Mouse (Mus musculus) lung, adult 2 months (tissue): ENCODE data around the gene Slc38a4.

Experiments
- CTCF ChIP-seq: fragments of 200-500 bp; IDR thresholded peaks from 2 replicates; pipeline ENCODE4 v1.5.1; 2011; ENCODE audit warnings: mild to moderate bottlenecking, low read length, control low read depth; ENCODE audit not compliant: insufficient read depth
- POLR2A ChIP-seq: fragments of 200-500 bp; IDR thresholded peaks from 2 replicates; pipeline ENCODE4 v1.6.1; 2011; ENCODE audit warnings: low read depth, mild to moderate bottlenecking, control low read depth, low read length, borderline replicate concordance; ENCODE audit errors: extremely low read depth

DNA sequence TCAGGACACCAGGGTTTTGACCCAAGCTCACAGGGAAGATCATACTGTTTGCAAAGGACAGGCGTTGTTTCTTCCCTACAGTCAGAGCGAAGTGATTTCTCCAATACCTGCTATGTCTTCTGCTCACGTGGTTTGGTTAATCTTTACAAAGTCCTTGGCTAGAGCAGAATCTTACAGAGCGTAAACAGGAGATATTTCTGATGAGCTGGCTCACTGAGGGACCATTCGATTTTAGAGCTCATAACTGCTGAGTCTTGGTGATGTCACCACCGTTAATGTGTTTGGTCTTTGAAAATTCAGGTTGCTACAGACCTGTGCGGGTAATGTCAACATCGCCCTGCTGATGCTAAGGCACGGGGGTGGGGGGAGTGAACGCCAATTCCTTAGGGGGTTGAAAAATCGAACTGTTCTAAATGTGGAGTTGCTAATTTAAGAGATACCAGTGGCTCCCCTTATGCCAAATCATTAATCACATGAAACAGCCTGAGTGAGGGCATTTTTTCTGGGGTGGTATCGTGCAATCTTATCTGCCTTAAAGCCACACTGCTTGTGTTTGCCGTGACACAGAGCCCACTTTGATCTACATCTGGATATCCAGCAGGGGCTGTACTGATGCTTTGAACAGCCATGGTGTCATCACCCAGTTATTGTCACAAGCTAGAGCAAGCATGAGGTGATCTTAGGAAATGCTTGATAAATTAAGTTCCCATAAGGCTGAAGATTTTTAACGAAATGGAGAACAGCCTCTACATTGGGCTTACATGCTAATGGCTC, 44.0 kb downstream of the Slc38a4 start:
- no peak for TF ChIP-seq CTCF
- TF ChIP-seq POLR2A: no peak
